Mouse (Mus musculus): ENCODE measurements around the gene Bco1. TPM values are rescaled to one million over a fixed set of nuclear protein-coding genes. Genes with fewer than 3 reads are reported as not detected.

The Bco1 gene
- polyA plus RNA-seq, 1 experiment: 1.4 TPM

- no peaks in the 10 kb centered on the region for H3K36me3 ChIP-seq (ENCODE audit: control insufficient read depth, insufficient read depth, low read length)
- WGBS: 54% methylated on average over 10 of the region's 10 CpGs
- no peak overlapping the region for H3K4me3 ChIP-seq (ENCODE audit: low read depth, low read length)
- no peaks in the 10 kb centered on the region for H3K27me3 ChIP-seq (ENCODE audit: control insufficient read depth, insufficient read depth, low read length)
- H3K4me1 ChIP-seq (ENCODE audit: control insufficient read depth, insufficient read depth, insufficient read length, low read length): peaks cover 7% of the 10 kb centered on the region
- no peak overlapping the region for H3K27ac ChIP-seq (ENCODE audit: insufficient read depth, low read depth, low read length)
- TF ChIP-seq CTCF (IDR thresholded peaks at IDR 0.05; ENCODE audit: extremely low read depth, insufficient read length, insufficient replicate concordance, low read depth, low read length) (no peak), POLR2A (IDR thresholded peaks at IDR 0.05; ENCODE audit: low read depth, low read length) (no peak)
Observed at GRCm38 (mm10) chr8:117074350-117075182, 21.1 kb upstream of the Bco1 start.

GRCm38 (mm10) chr8:117078367-117078926, 17.2 kb upstream of the Bco1 start:
- 0 out of 2 replicates have a peak overlapping the region, but pooled peaks have one; percentile 28 for H3K27ac ChIP-seq (ENCODE audit: insufficient read depth, low read depth, low read length)

GRCm38 (mm10) chr8:117079652-117080051, 16.0 kb upstream of the Bco1 start:
- 84% methylated on average over 14 of the region's 14 CpGs for WGBS
- H3K27me3 ChIP-seq (ENCODE audit: control insufficient read depth, insufficient read depth, low read length): peaks cover 2% of the 10 kb centered on the region; the same call in 1 of the 2 replicates
- H3K4me1 ChIP-seq (ENCODE audit: control insufficient read depth, insufficient read depth, insufficient read length, low read length): peaks cover 7% of the 10 kb centered on the region
- no peak overlapping the region for H3K4me3 ChIP-seq (ENCODE audit: low read depth, low read length)
- H3K36me3 ChIP-seq (ENCODE audit: control insufficient read depth, insufficient read depth, low read length): no peaks in the 10 kb centered on the region
- no peak overlapping the region for H3K27ac ChIP-seq (ENCODE audit: insufficient read depth, low read depth, low read length)
- TF ChIP-seq CTCF (IDR thresholded peaks at IDR 0.05; ENCODE audit: extremely low read depth, insufficient read length, insufficient replicate concordance, low read depth, low read length): no peak
- TF ChIP-seq POLR2A (IDR thresholded peaks at IDR 0.05; ENCODE audit: low read depth, low read length): no peak

More at GRCm38 (mm10) chr8:117078367-117078926, 17.2 kb upstream of the Bco1 start:
- peaks cover 7% of the 10 kb centered on the region for H3K4me1 ChIP-seq (ENCODE audit: control insufficient read depth, insufficient read depth, insufficient read length, low read length)
- 42% methylated on average over 7 of the region's 7 CpGs for WGBS
- H3K4me3 ChIP-seq (ENCODE audit: low read depth, low read length): no peak overlapping the region
- no peaks in the 10 kb centered on the region for H3K36me3 ChIP-seq (ENCODE audit: control insufficient read depth, insufficient read depth, low read length)
- TF ChIP-seq POLR2A (IDR thresholded peaks at IDR 0.05; ENCODE audit: low read depth, low read length) (no peak), CTCF (IDR thresholded peaks at IDR 0.05; ENCODE audit: extremely low read depth, insufficient read length, insufficient replicate concordance, low read depth, low read length) (no peak)
- 0 out of 2 replicates have a peak, but pooled peaks cover 2% of the 10 kb centered on the region for H3K27me3 ChIP-seq (ENCODE audit: control insufficient read depth, insufficient read depth, low read length)

GRCm38 (mm10) chr8:117082399-117082872, 13.2 kb upstream of the Bco1 start, which contains the start of gene Pkd1l2:
Pkd1l2 (minus strand) TSS chr8:117082449.
- no peak within 1 kb of the TSS for H3K4me3 ChIP-seq (ENCODE audit: low read depth, low read length)
- WGBS: 68% methylated on average over 8 of the region's 8 CpGs
- H3K36me3 ChIP-seq (ENCODE audit: control insufficient read depth, insufficient read depth, low read length): no peaks in the 10 kb centered on the region
- H3K4me1 ChIP-seq (ENCODE audit: control insufficient read depth, insufficient read depth, insufficient read length, low read length): peaks cover 5% of the 10 kb centered on the region; the same call in 1 of the 2 replicates
- H3K27me3 ChIP-seq (ENCODE audit: control insufficient read depth, insufficient read depth, low read length): peaks cover 7% of the 10 kb centered on the region
- TF ChIP-seq CTCF (IDR thresholded peaks at IDR 0.05; ENCODE audit: extremely low read depth, insufficient read length, insufficient replicate concordance, low read depth, low read length) (no peak), POLR2A (IDR thresholded peaks at IDR 0.05; ENCODE audit: low read depth, low read length) (no peak)
- no peak within 1 kb of the TSS for H3K27ac ChIP-seq (ENCODE audit: insufficient read depth, low read depth, low read length)

- 39% methylated on average over 9 of the region's 9 CpGs for WGBS
- H3K27ac ChIP-seq (ENCODE audit: insufficient read depth, low read depth, low read length): no peak overlapping the region
- TF ChIP-seq POLR2A (IDR thresholded peaks at IDR 0.05; ENCODE audit: low read depth, low read length): no peak
Observed at GRCm38 (mm10) chr8:117082947-117083559, 12.6 kb upstream of the Bco1 start.

GRCm38 (mm10) chr8:117085521-117085920, 10.1 kb upstream of the Bco1 start:
- peaks cover 7% of the 10 kb centered on the region for H3K27me3 ChIP-seq (ENCODE audit: control insufficient read depth, insufficient read depth, low read length)
- H3K36me3 ChIP-seq (ENCODE audit: control insufficient read depth, insufficient read depth, low read length): no peaks in the 10 kb centered on the region
- H3K4me3 ChIP-seq (ENCODE audit: low read depth, low read length): no peak overlapping the region
- H3K4me1 ChIP-seq (ENCODE audit: control insufficient read depth, insufficient read depth, insufficient read length, low read length): peaks cover 11% of the 10 kb centered on the region; the same call in 1 of the 2 replicates
- TF ChIP-seq CTCF (IDR thresholded peaks at IDR 0.05; ENCODE audit: extremely low read depth, insufficient read length, insufficient replicate concordance, low read depth, low read length) (no peak), POLR2A (IDR thresholded peaks at IDR 0.05; ENCODE audit: low read depth, low read length) (no peak)
- WGBS: 45% methylated on average over 8 of the region's 8 CpGs
- no peak overlapping the region for H3K27ac ChIP-seq (ENCODE audit: insufficient read depth, low read depth, low read length)

More at GRCm38 (mm10) chr8:117082947-117083559, 12.6 kb upstream of the Bco1 start:
- no peak overlapping the region for H3K4me3 ChIP-seq (ENCODE audit: low read depth, low read length)
- peaks cover 7% of the 10 kb centered on the region for H3K27me3 ChIP-seq (ENCODE audit: control insufficient read depth, insufficient read depth, low read length)
- H3K36me3 ChIP-seq (ENCODE audit: control insufficient read depth, insufficient read depth, low read length): no peaks in the 10 kb centered on the region
- peaks cover 5% of the 10 kb centered on the region; the same call in 1 of the 2 replicates for H3K4me1 ChIP-seq (ENCODE audit: control insufficient read depth, insufficient read depth, insufficient read length, low read length)

Data from small intestine, adult 2 months (tissue).